Mouse (Mus musculus) liver, postnatal 0 days (tissue): ENCODE results near the gene Trafd1. TPM values are rescaled to one million over a fixed set of nuclear protein-coding genes. Genes with fewer than 3 reads are reported as not detected.
"Not testable (repeated sequence)": the region's sequence is repeated elsewhere in the genome, so short reads cannot be mapped to it uniquely, and the experiment has no call there.

ENCODE experiments used
- ATAC-seq: fragments of 200-750 bp; cut with Nextera tagmentation; 2 replicates; pipeline ENCODE4 v1.8.0; 2017; ENCODE audit warnings: mild to moderate bottlenecking, moderate library complexity
- DNase-seq: peaks from one replicate; pipeline ENCODE4 v3.0.0-alpha.2; 2016
- H3K27ac ChIP-seq: fragments of 300-500 bp; sonication (generic); 2 replicates; pipeline ENCODE4 v1.5.1; 2014; ENCODE audit warnings: antibody characterized with exemption, moderate library complexity, mild to moderate bottlenecking, low read depth
- H3K27me3 ChIP-seq: fragments of 300-500 bp; sonication (generic); 2 replicates; pipeline ENCODE4 v1.6.1; 2014; ENCODE audit warnings: low read length, control low read depth, mixed read lengths; ENCODE audit not compliant: insufficient read depth
- H3K36me3 ChIP-seq: fragments of 300-500 bp; sonication (generic); replicated peaks from 2 replicates; pipeline ENCODE4 v1.6.1; 2014; ENCODE audit warnings: mild to moderate bottlenecking, control low read depth, low read length, moderate library complexity, mixed read lengths; ENCODE audit not compliant: insufficient read depth
- H3K4me1 ChIP-seq: fragments of 300-500 bp; sonication (generic); 2 replicates; pipeline ENCODE4 v1.6.1; 2014; ENCODE audit warnings: antibody characterized with exemption, mild to moderate bottlenecking, control low read depth; ENCODE audit not compliant: insufficient read depth
- H3K4me2 ChIP-seq: fragments of 300-500 bp; sonication (generic); 2 replicates; pipeline ENCODE4 v1.6.1; 2014; ENCODE audit warnings: low read depth, mild to moderate bottlenecking, low read length, moderate library complexity, mixed read lengths
- H3K4me3 ChIP-seq: fragments of 300-500 bp; sonication (generic); 2 replicates; pipeline ENCODE4 v1.5.1; 2014; ENCODE audit warnings: low read depth, low read length
- H3K9ac ChIP-seq: fragments of 300-500 bp; sonication (generic); replicated peaks from 2 replicates; pipeline ENCODE4 v1.6.1; 2014; ENCODE audit warnings: mild to moderate bottlenecking, moderate library complexity
- H3K9me3 ChIP-seq: fragments of 300-500 bp; sonication (generic); 2 replicates; pipeline ENCODE4 v1.6.1; 2016; ENCODE audit warnings: mild to moderate bottlenecking, control low read depth, low read length, mixed read lengths
- CTCF ChIP-seq: sonication (generic); IDR thresholded peaks from 2 replicates; pipeline ENCODE4 v1.5.1; 2016; ENCODE audit warnings: antibody characterized with exemption, low read depth
- EP300 ChIP-seq: IDR thresholded peaks from 2 replicates; pipeline ENCODE4 v1.6.1; 2016; ENCODE audit warnings: antibody characterized with exemption, low read depth, mild to moderate bottlenecking
- WGBS: fragments of 180-500 bp; shearing (Covaris S2); extraction: QIAGEN DNeasy Blood & Tissue Kit; methylation state at CpG from one replicate; pipeline ENCODE4 v1.1.7; 2014; ENCODE audit not compliant: insufficient replicate concordance; 5-methylcytosine and 5-hydroxymethylcytosine counted together
- polyA plus RNA-seq: library from polyadenylated mRNA; unstranded; fragments of >200 nt; fragmentation: Nextera tagmentation; extraction: Ambion mirVana; gene quantifications from 2 replicates; pipeline ENCODE4 v1.2.1, GENCODE M21; 2015

The Trafd1 gene
- polyA plus RNA-seq, 1 experiment from 2014 or later, result 28.6 TPM

- H3K9ac ChIP-seq, result no peak overlapping the region
- H3K36me3 ChIP-seq, result peaks cover 87% of the 10 kb centered on the region
- H3K27me3 ChIP-seq, result no peaks in the 10 kb centered on the region
- ATAC-seq (no peak), DNase-seq (no peak)
- H3K4me2 ChIP-seq, result no peak overlapping the region
- H3K9me3 ChIP-seq, result no peaks in the 10 kb centered on the region
- no peak overlapping the region for H3K4me3 ChIP-seq
- TF ChIP-seq CTCF (no peak), EP300 (no peak)
- H3K4me1 ChIP-seq, result peaks cover 6% of the 10 kb centered on the region; the same call in 1 of the 2 replicates
- 95% methylated on average over 10 of the region's 10 CpGs for WGBS
- no peak overlapping the region for H3K27ac ChIP-seq
Measured at GRCm38 (mm10) chr5:121331731-121332130, 53.7 kb downstream of the Trafd1 start.

DNA sequence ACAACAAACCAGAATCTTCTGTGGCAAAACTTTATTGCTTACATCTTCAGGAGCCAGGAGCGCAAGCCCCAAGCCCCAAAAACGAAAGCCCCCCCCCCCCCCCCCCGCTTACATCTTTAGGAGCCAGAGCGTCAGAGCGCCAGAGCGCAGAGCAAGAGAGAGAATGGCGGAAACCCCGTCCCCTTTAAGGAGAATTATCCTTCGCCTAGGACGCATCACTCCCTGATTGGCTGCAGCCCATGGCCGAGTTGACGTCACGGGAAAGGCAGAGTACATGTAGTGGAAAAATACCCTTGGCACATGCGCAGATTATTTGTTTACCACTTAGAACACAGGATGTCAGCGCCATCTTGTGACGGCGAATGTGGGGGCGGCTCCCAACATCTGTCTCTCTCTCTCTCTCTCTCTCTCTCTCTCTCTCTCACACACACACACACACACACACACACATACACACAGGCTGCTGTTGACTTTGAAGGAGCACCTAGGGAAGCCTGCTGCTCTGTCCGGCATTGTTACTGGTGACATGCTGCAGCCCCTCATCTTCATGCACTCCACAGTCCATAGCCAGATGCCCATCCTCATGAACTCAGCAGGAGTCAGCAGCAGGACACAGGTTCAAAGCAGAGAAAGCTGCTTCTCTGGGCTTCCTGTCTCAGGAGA is 55.1 kb downstream of the Trafd1 start:
- not testable (repeated sequence) for DNase-seq, H3K27me3 ChIP-seq, H3K9me3 ChIP-seq, H3K4me2 ChIP-seq, H3K4me1 ChIP-seq
- peak overlapping the region; percentile 20; the same call in 1 of the 2 replicates for H3K4me3 ChIP-seq
- H3K9ac ChIP-seq, result 0 out of 2 replicates have a peak overlapping the region, but pooled peaks have one; percentile 43
- peak; percentile 33 for ATAC-seq
- peak overlapping the region; percentile 77 for H3K27ac ChIP-seq
- peaks cover 88% of the 10 kb centered on the region for H3K36me3 ChIP-seq
- 67% methylated on average over 8 of the region's 19 CpGs for WGBS

DNA sequence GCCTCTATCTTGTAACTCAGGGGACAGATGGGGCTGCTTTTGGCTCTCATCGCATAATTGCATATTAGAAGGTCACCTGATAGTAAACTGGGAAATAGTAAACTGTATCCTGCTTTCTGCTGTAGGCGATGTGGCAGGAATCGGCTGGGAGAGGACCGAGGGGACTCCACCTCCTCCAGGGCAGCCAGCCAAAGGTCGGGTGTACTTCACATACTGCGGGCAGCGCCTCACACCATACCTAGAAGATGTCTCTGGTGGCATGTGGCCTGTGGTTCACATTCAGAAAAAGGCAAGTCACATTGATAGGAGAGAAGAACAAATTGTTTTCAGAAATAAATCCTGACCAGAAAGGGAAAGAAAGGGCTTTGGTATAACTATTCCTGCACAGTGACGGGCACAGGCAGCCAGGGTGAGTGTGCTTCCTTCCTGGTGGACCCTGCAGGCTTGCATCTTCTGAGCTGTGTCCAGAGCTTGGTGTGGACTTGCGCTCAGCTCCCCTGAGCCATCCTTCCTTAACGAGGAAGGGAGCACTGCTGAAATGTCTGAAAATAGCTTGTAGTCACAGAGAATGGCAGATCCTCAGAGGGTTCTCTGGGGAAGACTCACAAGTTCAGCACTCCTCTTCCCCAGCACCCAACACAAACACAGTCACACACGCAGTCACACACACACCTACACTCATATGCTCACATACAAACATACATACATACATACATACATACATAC is 55.9 kb downstream of the Trafd1 start:
- Histone ChIP-seq H3K27ac (peak overlapping the region; percentile 64), H3K9ac (peak overlapping the region; percentile 43; the same call in 1 of the 2 replicates), H3K9me3 (no peaks in the 10 kb centered on the region), H3K4me1 (peaks cover 6% of the 10 kb centered on the region; the same call in 1 of the 2 replicates), H3K4me3 (peak overlapping the region; percentile 20), H3K36me3 (peaks cover 86% of the 10 kb centered on the region), H3K4me2 (peak overlapping the region; percentile 44), H3K27me3 (no peaks in the 10 kb centered on the region)
- DNase-seq, result peak; percentile 60
- TF ChIP-seq EP300 (no peak), CTCF (no peak)
- ATAC-seq, result peak; percentile 18; the same call in 1 of the 2 replicates
- 67% methylated on average over 11 of the region's 11 CpGs for WGBS

DNA sequence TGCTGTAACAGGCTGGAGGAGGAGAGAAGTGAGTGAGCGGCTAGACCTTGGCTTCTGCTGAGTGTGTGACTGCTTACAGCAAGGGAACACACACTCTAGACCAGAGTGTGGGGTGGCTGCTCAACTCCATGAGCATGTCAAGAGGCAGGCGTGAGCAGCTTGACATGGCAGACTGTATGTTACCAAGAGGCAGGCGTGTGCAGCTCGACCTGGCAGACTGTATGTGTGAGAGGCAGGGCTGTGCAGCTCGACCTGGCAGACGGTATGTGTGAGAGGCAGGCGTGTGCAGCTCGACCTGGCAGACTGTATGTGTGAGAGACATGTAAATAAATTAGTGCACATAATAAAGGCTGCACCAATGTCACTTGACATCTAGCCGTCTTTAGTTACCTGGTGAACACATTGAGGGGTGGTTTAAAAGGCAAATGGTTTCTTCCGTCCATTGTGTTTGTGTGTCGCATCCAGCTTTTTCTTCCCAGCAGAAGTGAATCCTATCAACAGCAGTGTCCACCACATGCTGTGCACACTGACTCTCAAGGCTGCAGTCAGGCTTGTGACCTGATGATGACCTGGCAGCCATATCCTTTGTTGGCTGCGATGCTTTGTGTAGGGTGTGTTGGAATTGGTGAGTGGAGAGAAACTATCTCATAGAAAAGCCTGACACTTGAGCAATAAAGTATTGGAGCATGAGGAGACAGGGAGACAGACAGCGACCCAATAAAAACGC is 59.2 kb downstream of the Trafd1 start:
- WGBS, result 90% methylated on average over 14 of the region's 14 CpGs

More for the DNA sequence above, 59.2 kb downstream of the Trafd1 start:
- Histone ChIP-seq H3K9me3 (no peaks in the 10 kb centered on the region), H3K4me3 (no peak overlapping the region), H3K4me2 (no peak overlapping the region), H3K36me3 (peaks cover 86% of the 10 kb centered on the region), H3K27ac (no peak overlapping the region), H3K9ac (no peak overlapping the region), H3K27me3 (no peaks in the 10 kb centered on the region), H3K4me1 (peaks cover 6% of the 10 kb centered on the region; the same call in 1 of the 2 replicates)
- TF ChIP-seq CTCF (no peak), EP300 (no peak)
- no peak for ATAC-seq
- DNase-seq, result no peak

Other genes with a start within 250 kb of the Trafd1 start
- 9.6 and 10.6 TPM in 2 replicates for gene Ptpn11, start 194.2 kb downstream of the Trafd1 start, polyA plus RNA-seq
- gene Rpl6, start 181.2 kb downstream of the Trafd1 start, polyA plus RNA-seq, result 315 and 325 TPM in 2 replicates
- 3.3 and 3.6 TPM in 2 replicates for gene Hectd4, start 165.4 kb downstream of the Trafd1 start, polyA plus RNA-seq
- 12.5 and 12.9 TPM in 2 replicates for gene Naa25, start 12.3 kb upstream of the Trafd1 start, polyA plus RNA-seq
- gene Tmem116, start 66.3 kb upstream of the Trafd1 start, polyA plus RNA-seq, result 0.86 TPM in 2 replicates
- 69.4 and 69.7 TPM in 2 replicates for gene Erp29, start 66.9 kb upstream of the Trafd1 start, polyA plus RNA-seq
- gene Adam1b, start 117.8 kb upstream of the Trafd1 start, polyA plus RNA-seq, result not detected in 2 replicates
- gene Adam1a, start 159.8 kb upstream of the Trafd1 start, polyA plus RNA-seq, result 0.15 and 0.25 TPM in 2 replicates
- not detected in 2 replicates for gene Gm42878, start 159.8 kb upstream of the Trafd1 start, polyA plus RNA-seq
- gene Mapkapk5, start 160.3 kb upstream of the Trafd1 start, polyA plus RNA-seq, result 15.5 and 18.1 TPM in 2 replicates
- 395 and 411 TPM in 2 replicates for gene Aldh2, start 208.2 kb upstream of the Trafd1 start, polyA plus RNA-seq
- gene Acad12, start 233.3 kb upstream of the Trafd1 start, polyA plus RNA-seq, result 1.6 and 2.1 TPM in 2 replicates